Mouse (Mus musculus) heart, postnatal 36 days (tissue): ENCODE data around the gene Mapkapk2. TPM values are rescaled to one million over a fixed set of nuclear protein-coding genes. Genes with fewer than 3 reads are reported as not detected.

Experiments used
- total RNA-seq, 2 experiments: library from RNA; stranded (reverse); gene quantifications; 2 replicates each; pipeline ENCODE4 v1.2.3; 2021

Gene Mapkapk2
- total RNA-seq, 2 experiments from 2014 or later: 292 to 300 TPM

Other genes with a start within 250 kb of the Mapkapk2 start
- 1 to 10 TPM in 1 of 2 experiments, under 1 TPM in 1; 0.72 to 1.3 TPM for gene Fcmr, start 232.2 kb downstream of the Mapkapk2 start, total RNA-seq
- gene Il24, start 210.4 kb downstream of the Mapkapk2 start, total RNA-seq: not detected
- gene Il20, start 186.4 kb downstream of the Mapkapk2 start, total RNA-seq: not detected
- not detected for gene Il19, start 157.7 kb downstream of the Mapkapk2 start, total RNA-seq
- gene Il10, start 78.0 kb downstream of the Mapkapk2 start, total RNA-seq: not detected
- under 1 TPM; 0.14 to 0.33 TPM for gene Dyrk3, start 40.5 kb upstream of the Mapkapk2 start, total RNA-seq
- 10 to 100 TPM; 34.0 to 39.3 TPM for gene Eif2d, start 55.4 kb upstream of the Mapkapk2 start, total RNA-seq
- 1 to 10 TPM; 1.7 to 1.8 TPM for gene Rassf5, start 147.4 kb upstream of the Mapkapk2 start, total RNA-seq
- gene Ikbke, start 181.8 kb upstream of the Mapkapk2 start, total RNA-seq: 1 to 10 TPM in 1 of 2 experiments, under 1 TPM in 1; 0.89 to 1.6 TPM